Mouse (Mus musculus) kidney, adult 8-10 months (tissue): ENCODE measurements around the gene Rcan2.

Experiments
- DNase-seq, 2 experiments: peaks; one replicate each; pipeline ENCODE4 v3.0.0; 2022

Rcan2 gene

GRCm38 (mm10) chr17:43827261-43827660 lies 26.1 kb downstream of the Rcan2 start:
- DNase-seq, result no peak

DNA sequence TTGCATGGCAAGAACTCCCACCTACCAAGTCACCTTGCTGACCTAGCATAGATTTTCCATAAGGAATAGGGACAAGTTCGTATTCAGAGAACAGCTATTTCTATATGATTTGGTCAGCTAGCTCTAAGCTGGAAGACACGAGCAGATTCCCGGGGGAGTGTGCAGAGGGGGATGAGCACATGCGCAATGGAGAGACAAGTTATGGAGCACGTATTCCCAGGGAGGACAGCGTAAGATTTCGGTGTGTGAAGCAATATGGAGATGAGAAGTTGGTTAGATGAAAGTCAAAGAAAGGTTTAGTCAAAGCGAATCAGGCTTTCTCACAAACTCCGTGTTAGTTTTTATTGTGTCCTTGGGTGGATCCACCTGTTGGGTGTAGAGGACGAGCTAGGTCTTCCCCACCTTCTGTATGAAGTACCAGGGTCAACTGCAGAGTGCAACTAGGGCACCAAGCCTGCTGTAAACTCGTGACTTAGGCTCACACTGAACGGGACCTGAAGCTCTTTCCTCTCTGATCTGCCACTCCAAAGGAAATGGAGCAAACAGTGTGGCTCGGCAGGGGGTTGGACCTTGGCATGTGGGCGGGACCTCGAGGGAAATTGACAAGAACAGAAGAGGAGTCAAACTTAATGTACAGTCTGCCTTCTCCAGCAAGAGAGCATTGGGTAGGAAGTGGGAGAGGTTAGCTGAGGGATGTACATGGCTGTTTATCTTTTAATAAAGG lies 31.4 kb downstream of the Rcan2 start:
- no peak for DNase-seq

DNA sequence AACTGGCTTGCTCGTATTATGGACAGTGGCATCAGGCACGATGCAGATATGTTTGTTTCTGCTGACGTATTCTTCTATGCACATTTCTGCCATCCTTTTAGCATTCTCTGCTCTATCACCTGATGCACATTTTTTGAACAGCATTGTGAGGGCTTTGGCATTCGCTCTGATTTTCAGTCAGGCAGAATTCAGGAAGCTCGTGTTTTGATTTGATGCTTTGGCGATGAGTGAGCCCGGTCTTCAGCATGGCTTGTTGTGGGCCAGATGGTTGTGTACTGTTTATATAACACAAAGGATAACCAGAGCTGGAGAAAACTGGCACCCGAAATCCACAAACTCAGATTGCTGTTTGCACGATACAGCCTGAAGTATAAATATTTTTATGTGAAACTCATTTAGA lies 39.1 kb downstream of the Rcan2 start:
- DNase-seq, result no peak

- no peak for DNase-seq
Measured at GRCm38 (mm10) chr17:43846714-43847113, 45.6 kb downstream of the Rcan2 start.

GRCm38 (mm10) chr17:43848903-43849302 lies 47.8 kb downstream of the Rcan2 start:
- DNase-seq, result no peak

DNA sequence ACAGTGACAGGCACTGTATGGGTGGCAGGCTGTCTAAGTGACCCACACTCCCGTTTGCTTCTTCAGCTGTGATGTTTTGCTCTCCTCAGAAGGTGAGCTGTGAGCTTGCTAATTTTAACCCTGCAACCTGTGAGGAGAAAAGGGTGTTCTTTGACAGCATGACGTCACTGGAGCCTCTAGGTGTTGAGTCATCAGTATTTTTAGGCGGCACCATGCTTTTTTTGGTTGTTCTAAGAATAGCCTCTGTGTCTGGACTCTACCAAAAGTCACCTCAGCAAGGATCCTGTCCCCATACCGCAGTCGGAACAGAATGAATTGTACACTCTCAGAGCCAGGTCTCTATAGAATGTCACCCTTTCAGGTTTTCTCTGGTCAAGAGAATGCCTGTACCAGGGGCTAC lies 54.0 kb downstream of the Rcan2 start:
- DNase-seq, result no peak

- DNase-seq, result no peak
Measured at GRCm38 (mm10) chr17:43856081-43856480, 54.9 kb downstream of the Rcan2 start.

DNA sequence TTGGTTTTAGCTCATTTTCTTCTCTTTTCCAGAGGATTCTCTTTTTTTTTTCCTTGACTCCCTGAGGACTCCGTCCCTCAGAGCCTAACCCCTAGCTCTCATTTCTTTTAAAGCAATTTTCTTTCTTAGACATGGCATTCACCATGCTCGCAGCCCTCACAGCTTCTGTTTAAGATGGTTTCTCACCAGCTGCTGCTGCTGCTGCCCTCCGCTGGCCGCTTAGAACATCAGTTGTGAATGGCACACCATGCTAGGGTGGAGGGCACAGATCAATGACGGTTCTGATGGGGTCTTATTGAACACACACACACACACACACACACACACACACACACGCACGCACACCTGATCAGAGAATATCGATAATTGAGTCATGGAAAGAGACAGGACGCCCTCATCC lies 67.7 kb downstream of the Rcan2 start:
- DNase-seq, result no peak

GRCm38 (mm10) chr17:43869677-43870076 lies 68.5 kb downstream of the Rcan2 start:
- peak; percentile 41 to 73 for DNase-seq

DNA sequence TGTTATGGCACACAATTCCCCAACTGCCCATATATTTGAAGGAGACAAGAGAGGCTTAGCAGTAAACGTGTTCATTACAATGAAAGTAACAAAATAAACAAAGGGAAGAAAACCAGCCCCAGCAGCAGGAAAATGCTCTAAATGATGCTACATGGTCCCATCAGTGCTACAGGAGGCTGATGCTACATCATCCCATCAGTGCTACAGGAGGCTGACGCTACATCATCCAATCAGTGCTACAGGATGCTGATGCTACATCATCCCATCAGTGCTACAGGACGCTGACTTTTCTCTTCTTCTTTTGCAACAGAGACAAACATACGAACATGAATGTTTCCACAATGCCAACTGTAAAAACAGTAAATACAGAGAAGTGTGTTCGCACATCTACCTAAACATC lies 73.3 kb downstream of the Rcan2 start:
- DNase-seq, result no peak

GRCm38 (mm10) chr17:43877425-43877824 lies 76.3 kb downstream of the Rcan2 start:
- no peak for DNase-seq

- DNase-seq, result peak in 1 of 2 experiments; percentile 7
Measured at GRCm38 (mm10) chr17:43883016-43883415, 81.9 kb downstream of the Rcan2 start.

GRCm38 (mm10) chr17:43886262-43886661 lies 85.1 kb downstream of the Rcan2 start:
- DNase-seq, result no peak

DNA sequence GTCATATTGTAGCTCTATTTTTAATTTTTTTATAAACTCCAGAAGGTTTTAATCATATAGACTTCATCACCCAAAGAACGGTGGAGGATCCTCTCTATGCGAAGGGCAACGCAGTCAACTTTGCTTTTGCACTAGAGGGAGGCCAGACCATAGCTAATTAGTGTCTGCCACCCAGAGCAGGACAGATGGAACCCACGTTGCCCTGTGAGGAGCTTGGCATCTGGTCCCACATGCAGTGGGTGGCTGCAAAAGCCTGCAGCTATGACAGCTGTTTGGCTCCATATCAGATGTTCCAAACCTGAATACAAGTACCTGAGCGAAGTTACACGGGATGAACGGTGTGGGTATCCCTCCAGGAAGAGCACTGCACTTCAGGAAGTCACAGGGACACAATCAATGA lies 86.8 kb downstream of the Rcan2 start:
- DNase-seq, result no peak

DNA sequence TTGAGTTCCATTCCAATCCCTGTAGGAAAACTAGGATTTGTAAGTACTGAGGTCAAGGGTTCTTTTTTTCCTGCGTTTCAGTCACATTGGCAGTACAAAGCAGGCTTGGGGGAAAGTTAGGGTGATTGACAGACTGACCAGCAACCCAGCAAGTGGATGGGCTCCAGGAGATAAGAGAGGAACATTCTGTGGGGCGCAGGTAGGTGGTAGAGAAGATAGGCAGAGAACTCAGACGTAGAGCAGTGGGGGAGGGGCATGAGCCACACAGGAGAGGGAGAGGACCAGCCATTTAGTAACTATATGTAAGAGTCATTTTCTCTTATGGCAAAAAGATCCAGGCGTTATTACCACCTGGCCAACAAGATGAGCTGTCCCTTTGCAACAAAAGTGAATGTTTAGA lies 96.2 kb downstream of the Rcan2 start:
- DNase-seq, result no peak

- no peak for DNase-seq
Measured at GRCm38 (mm10) chr17:43899405-43900092, 98.4 kb downstream of the Rcan2 start.

- DNase-seq, result no peak
Measured at GRCm38 (mm10) chr17:43900133-43900532, 99.0 kb downstream of the Rcan2 start.

- no peak for DNase-seq
Measured at GRCm38 (mm10) chr17:43901474-43901873, 100.3 kb downstream of the Rcan2 start.

- DNase-seq, result no peak
Measured at GRCm38 (mm10) chr17:43903807-43904771, 102.9 kb downstream of the Rcan2 start.

DNA sequence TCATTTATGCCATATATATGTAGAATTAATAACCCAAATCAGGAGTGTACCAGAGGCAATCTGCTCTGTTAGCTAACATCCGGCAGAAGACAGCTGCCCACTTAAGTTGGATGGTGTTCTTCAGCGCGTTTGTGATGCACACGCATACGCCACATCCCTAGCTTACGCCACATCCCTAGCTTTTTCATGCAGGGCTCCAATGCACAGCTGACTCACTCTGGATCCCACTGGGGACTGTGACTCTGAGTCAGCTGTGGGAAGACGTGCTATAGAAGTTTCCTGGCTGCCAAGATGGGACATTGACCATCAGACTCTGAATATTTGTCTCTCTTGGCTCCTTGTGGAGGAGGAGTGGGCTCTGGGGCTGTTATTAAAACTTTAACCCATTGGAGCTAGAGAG lies 103.7 kb downstream of the Rcan2 start:
- DNase-seq, result no peak

GRCm38 (mm10) chr17:43906728-43907127 lies 105.6 kb downstream of the Rcan2 start:
- no peak for DNase-seq

GRCm38 (mm10) chr17:43916128-43916527 lies 115.0 kb downstream of the Rcan2 start:
- DNase-seq, result no peak

- no peak for DNase-seq
Measured at GRCm38 (mm10) chr17:43917143-43917542, 116.0 kb downstream of the Rcan2 start.
